Mouse (Mus musculus): ENCODE data around the gene Nfatc2ip. TPM values are rescaled to one million over a fixed set of nuclear protein-coding genes. Genes with fewer than 3 reads are reported as not detected.

Nfatc2ip gene
- polyA plus RNA-seq, 2 experiments: 3.0 to 7.1 TPM

- no peak for ATAC-seq (ENCODE audit: insufficient read depth)
- Histone ChIP-seq H3K4me3 (ENCODE audit: insufficient read depth in 1 of 2, low read depth in 2 of 2, low read length in 2 of 2) (no peak overlapping the region), H3K9ac (replicated peaks) (no peak overlapping the region), H3K27me3 (ENCODE audit: control insufficient read depth, insufficient read depth, low read length) (no peaks in the 10 kb centered on the region), H3K9me3 (ENCODE audit: control insufficient read depth, low read length) (no peaks in the 10 kb centered on the region), H3K4me2 (ENCODE audit: low read depth) (no peak overlapping the region), H3K27ac (no peak overlapping the region), H3K36me3 (replicated peaks; ENCODE audit: control insufficient read depth, insufficient read depth, low read depth) (no peaks in the 10 kb centered on the region), H3K4me1 (replicated peaks; ENCODE audit: control insufficient read depth in 2 of 2, insufficient read depth in 2 of 2, low read length in 1 of 2) (peaks cover 26 to 40% of the 10 kb centered on the region in 2 experiments)
- 39% methylated on average over 14 of the region's 14 CpGs for WGBS (ENCODE audit: insufficient replicate concordance)
- TF ChIP-seq EP300 (IDR thresholded peaks at IDR 0.05; ENCODE audit: low read depth): no peak
- no peak; the same call in 1 of the 2 replicates for TF ChIP-seq CTCF (IDR thresholded peaks at IDR 0.05; ENCODE audit: low read depth)
- peak in 1 of 3 experiments; percentile 32 for DNase-seq (ENCODE audit: low read depth in 3 of 3, low spot score in 3 of 3)
These were observed 41.6 kb downstream of the Nfatc2ip start for GRCm38 (mm10) chr7:126354738-126355614.

GRCm38 (mm10) chr7:126353994-126354365 lies 42.6 kb downstream of the Nfatc2ip start:
- no peaks in the 10 kb centered on the region for H3K36me3 ChIP-seq (replicated peaks; ENCODE audit: control insufficient read depth, insufficient read depth, low read depth)
- H3K27ac ChIP-seq: no peak overlapping the region
- ATAC-seq (ENCODE audit: insufficient read depth) (no peak), DNase-seq (ENCODE audit: low read depth in 3 of 3, low spot score in 3 of 3) (no peak)
- TF ChIP-seq EP300 (IDR thresholded peaks at IDR 0.05; ENCODE audit: low read depth): no peak
- TF ChIP-seq CTCF (IDR thresholded peaks at IDR 0.05; ENCODE audit: low read depth): no peak
- H3K4me2 ChIP-seq (ENCODE audit: low read depth): no peak overlapping the region
- peaks cover 26 to 40% of the 10 kb centered on the region in 2 experiments for H3K4me1 ChIP-seq (replicated peaks; ENCODE audit: control insufficient read depth in 2 of 2, insufficient read depth in 2 of 2, low read length in 1 of 2)
- H3K27me3 ChIP-seq (ENCODE audit: control insufficient read depth, insufficient read depth, low read length): no peaks in the 10 kb centered on the region
- WGBS (ENCODE audit: insufficient replicate concordance): 71% methylated on average over 3 of the region's 3 CpGs
- no peak overlapping the region for H3K4me3 ChIP-seq (ENCODE audit: insufficient read depth in 1 of 2, low read depth in 2 of 2, low read length in 2 of 2)
- no peaks in the 10 kb centered on the region for H3K9me3 ChIP-seq (ENCODE audit: control insufficient read depth, low read length)
- H3K9ac ChIP-seq (replicated peaks): no peak overlapping the region

GRCm38 (mm10) chr7:126353251-126353993 lies 43.1 kb downstream of the Nfatc2ip start:
- Histone ChIP-seq H3K4me3 (ENCODE audit: insufficient read depth in 1 of 2, low read depth in 2 of 2, low read length in 2 of 2) (no peak overlapping the region), H3K4me2 (ENCODE audit: low read depth) (no peak overlapping the region), H3K27me3 (ENCODE audit: control insufficient read depth, insufficient read depth, low read length) (no peaks in the 10 kb centered on the region), H3K36me3 (replicated peaks; ENCODE audit: control insufficient read depth, insufficient read depth, low read depth) (no peaks in the 10 kb centered on the region), H3K9ac (replicated peaks) (no peak overlapping the region), H3K27ac (no peak overlapping the region), H3K9me3 (ENCODE audit: control insufficient read depth, low read length) (no peaks in the 10 kb centered on the region), H3K4me1 (replicated peaks; ENCODE audit: control insufficient read depth in 2 of 2, insufficient read depth in 2 of 2, low read length in 1 of 2) (peaks cover 26 to 44% of the 10 kb centered on the region in 2 experiments)
- TF ChIP-seq CTCF (IDR thresholded peaks at IDR 0.05; ENCODE audit: low read depth) (no peak), EP300 (IDR thresholded peaks at IDR 0.05; ENCODE audit: low read depth) (no peak)
- DNase-seq (ENCODE audit: low read depth in 3 of 3, low spot score in 3 of 3) (no peak), ATAC-seq (ENCODE audit: insufficient read depth) (no peak)
- WGBS (ENCODE audit: insufficient replicate concordance): 41% methylated on average over 11 of the region's 11 CpGs

GRCm38 (mm10) chr7:126351419-126351951 lies 45.1 kb downstream of the Nfatc2ip start:
- ATAC-seq (ENCODE audit: insufficient read depth) (no peak), DNase-seq (ENCODE audit: low read depth in 3 of 3, low spot score in 3 of 3) (no peak)
- Histone ChIP-seq H3K4me2 (ENCODE audit: low read depth) (no peak overlapping the region), H3K9ac (replicated peaks) (no peak overlapping the region), H3K27ac (no peak overlapping the region), H3K4me3 (ENCODE audit: insufficient read depth in 1 of 2, low read depth in 2 of 2, low read length in 2 of 2) (no peak overlapping the region), H3K4me1 (replicated peaks; ENCODE audit: control insufficient read depth in 2 of 2, insufficient read depth in 2 of 2, low read length in 1 of 2) (peaks cover 16 to 36% of the 10 kb centered on the region in 2 experiments), H3K27me3 (ENCODE audit: control insufficient read depth, insufficient read depth, low read length) (no peaks in the 10 kb centered on the region), H3K36me3 (replicated peaks; ENCODE audit: control insufficient read depth, insufficient read depth, low read depth) (no peaks in the 10 kb centered on the region), H3K9me3 (ENCODE audit: control insufficient read depth, low read length) (no peaks in the 10 kb centered on the region)
- WGBS (ENCODE audit: insufficient replicate concordance): 72% methylated on average over 10 of the region's 10 CpGs
- TF ChIP-seq EP300 (IDR thresholded peaks at IDR 0.05; ENCODE audit: low read depth) (no peak), CTCF (IDR thresholded peaks at IDR 0.05; ENCODE audit: low read depth) (no peak)

Data from liver, embryonic 14.5 days (tissue).